Mouse (Mus musculus) fat pad, adult 2 months (tissue): ENCODE data around the gene Akr1c6.
"Not testable (repeated sequence)": the region's sequence is repeated elsewhere in the genome, so short reads cannot be mapped to it uniquely, and the experiment has no call there.

Experiments
- DNase-seq: peaks from one replicate; pipeline ENCODE4 v3.0.0-alpha.2; 2011; ENCODE audit warnings: low read depth, low spot score; ENCODE audit errors: extremely low read depth

Gene Akr1c6

DNA sequence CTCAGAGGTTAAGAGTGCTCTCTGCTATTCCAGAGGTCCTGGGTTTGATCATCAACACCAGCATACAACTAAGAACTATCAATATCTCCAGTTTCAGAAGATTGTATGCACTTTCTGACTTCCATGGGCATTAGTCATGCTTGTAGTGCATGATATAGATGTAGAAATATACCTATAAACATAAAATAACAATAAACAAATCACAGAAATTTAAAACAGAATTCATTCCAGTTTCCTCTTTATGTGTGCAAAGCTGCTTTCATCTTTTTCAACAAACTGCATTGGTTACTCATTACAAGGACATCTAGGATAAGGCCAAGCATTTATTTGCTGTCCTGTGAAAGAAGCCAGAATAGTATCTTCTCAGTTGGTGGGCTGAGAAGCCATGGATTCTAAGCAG, at the start of gene Akr1c6:
Akr1c6 (plus strand) TSS at position 301 of the 400 bp plus-strand sequence.
- DNase-seq, result no peak

GRCm38 (mm10) chr13:4384918-4385317, 49.2 kb upstream of the Akr1c6 start:
- no peak for DNase-seq

GRCm38 (mm10) chr13:4385541-4385940, 48.6 kb upstream of the Akr1c6 start:
- no peak for DNase-seq

DNA sequence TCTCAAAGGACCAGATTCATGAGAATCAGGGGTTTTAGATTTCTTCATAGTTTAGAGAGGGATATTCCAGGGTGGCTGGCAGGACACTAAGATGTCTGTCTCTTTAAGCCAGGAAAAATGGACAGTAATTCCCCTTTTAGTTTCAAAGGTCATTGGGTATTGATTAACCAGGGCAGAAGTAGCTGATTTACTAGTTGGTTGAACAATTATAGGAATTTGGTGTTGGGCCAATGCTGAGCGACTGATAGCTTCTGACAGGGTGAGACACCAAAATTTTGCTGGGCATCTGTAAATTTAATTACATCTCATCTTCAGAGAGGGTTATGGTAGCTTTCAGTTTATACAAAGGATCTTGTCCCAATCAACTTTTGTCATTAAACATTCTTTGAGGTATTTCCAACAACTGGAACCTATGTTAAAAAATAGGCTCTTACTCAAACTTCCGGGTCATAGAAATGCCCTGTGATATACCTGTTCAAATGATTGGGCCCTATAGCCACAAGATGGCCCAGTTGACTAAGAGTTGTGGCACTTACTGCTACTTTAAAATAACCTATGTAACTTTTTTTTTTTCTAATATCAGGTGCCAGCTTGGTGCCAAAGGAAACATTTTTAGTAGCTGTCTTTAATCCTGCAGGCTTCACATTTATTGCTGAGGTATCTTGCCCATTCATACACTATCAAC, 45.2 kb upstream of the Akr1c6 start:
- no peak for DNase-seq

DNA sequence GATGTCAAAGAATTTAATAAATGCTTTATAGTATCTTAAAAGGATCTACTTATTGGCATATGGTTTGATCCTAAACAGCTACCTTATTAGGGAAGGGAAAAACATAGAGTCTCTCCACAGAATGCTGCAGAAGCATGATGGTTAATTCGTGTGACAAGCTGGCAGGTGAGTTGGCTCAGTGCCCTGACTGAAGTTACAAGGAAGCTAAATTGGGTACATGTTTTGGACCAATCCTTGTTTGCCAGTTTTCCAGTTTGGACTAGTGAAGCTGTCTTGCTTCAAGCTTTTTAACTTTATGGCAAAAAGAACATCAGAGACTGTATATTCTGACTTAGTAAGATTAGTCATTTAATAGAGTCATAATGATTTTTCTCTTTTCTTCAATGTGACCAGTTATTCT, 33.7 kb upstream of the Akr1c6 start:
- not testable (repeated sequence) for DNase-seq

GRCm38 (mm10) chr13:4400831-4401230, 33.3 kb upstream of the Akr1c6 start:
- DNase-seq, result no peak

DNA sequence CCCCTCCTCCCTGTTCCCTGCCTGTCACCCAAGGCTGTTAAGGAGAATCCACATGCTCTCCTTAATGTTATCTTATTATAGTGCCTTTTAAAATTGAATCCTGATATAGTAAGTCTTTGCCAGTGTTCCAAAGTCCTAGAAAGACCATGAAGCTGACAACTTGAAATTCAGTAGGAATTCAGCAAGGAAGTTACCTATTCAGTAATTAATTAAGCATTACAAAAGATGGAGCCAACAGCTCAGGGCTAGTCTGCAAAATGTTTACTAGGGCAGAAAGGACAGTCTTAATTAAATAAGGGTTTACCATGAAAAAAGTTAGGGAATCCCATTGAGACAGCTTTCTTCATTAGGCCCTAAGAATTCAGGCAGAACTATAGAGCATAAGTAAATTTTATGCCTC, 31.9 kb upstream of the Akr1c6 start:
- no peak for DNase-seq

GRCm38 (mm10) chr13:4404726-4405125, 29.4 kb upstream of the Akr1c6 start:
- no peak for DNase-seq

DNA sequence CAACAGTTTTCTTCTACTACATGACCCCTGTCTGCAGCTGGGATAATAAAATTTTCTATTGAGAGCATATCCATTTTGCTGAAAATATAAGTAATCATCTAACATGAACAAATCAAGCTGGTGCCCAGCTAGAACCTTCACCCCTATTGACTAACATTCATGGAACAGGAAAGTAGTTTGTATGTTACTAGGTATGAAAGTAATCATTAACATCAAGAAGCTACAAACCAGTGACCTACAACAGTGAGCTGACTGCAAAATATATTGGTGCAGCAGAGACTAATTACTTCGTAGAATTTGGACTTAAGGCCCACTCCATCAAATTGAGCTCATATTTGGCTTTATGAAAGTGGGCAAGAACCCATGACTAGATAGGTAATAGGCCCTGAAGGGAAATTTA, 27.3 kb upstream of the Akr1c6 start:
- no peak for DNase-seq

DNA sequence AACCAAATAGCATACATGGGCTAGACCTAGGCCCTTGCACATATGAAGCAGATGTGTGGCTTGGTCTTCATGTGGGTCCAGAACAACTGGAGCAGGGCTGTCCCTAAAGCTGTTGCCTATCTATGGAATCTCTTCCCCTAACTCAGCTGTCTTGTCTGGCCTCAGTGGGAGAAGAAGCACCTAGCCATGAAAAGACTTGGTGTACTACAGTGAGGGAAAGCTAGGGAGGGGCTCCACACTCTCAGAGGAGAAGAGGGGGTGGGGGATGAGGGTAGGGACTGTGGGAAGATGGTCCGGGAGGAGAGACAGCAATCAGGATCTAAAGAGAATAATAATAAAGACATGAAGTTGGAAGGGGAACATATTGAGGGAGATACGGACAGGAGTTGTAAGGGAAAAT, 5.5 kb upstream of the Akr1c6 start:
- DNase-seq, result no peak

DNA sequence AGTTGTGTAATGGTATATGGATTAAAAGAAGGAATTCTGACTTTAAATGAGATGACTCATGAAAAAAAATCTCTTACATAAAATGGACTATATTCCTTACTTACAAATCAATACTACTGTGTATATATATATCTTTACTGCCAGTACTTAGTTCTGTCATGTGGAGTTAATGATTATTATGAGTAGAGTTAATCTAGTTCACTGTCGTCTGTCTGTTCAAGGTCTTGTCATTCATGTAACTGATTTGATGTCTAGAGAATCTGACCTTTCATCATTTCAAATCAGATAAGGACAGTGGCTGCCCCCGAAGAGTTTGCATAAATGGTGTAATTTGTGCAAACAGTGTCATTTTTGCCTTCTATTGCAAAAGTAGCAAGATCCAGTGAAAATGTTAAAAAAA, 5.1 kb upstream of the Akr1c6 start:
- DNase-seq, result no peak

DNA sequence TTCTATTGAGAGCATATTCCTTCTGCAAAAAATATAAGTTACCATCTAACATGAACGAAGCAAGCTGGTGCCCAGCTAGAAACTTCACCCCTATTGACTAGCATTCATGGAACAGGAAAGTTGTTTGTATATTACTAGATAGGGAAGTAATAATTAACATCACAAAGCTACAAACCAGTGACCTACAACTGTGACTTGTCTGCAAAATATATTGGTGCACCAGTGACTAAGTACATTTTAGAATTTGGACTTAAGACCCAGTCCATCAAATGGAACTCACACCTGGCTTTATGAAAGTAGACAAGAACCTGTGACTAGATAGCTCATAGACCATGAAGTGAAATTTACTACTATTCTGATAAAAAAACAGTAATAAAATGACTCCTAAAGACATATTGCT, 3.0 kb upstream of the Akr1c6 start:
- no peak for DNase-seq

- no peak for DNase-seq
Measured at GRCm38 (mm10) chr13:4465641-4466040, 31.5 kb downstream of the Akr1c6 start.

DNA sequence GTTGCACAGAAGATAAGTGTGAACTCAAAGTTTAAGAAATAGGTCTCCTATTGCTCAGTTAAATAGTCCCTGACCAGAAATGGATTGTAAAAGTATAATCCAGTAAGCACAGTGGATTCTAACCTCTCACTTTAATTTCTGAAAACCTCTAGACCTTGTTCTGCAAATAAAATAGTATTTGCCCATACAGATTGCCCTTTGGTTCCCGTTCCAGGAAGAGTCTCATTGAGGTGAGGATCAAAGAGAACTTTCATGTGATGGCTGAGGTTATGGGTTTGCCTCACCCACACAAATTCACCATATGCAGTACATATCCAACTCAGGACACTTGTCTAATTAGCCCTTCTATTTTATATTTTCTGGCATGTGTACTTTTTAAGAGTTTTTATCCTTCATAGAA, 33.8 kb downstream of the Akr1c6 start:
- DNase-seq, result no peak
